Mouse (Mus musculus) neural tube, embryonic 11.5 days (tissue): Measurements from ENCODE around the gene Cct7. TPM values are rescaled to one million over a fixed set of nuclear protein-coding genes. Genes with fewer than 3 reads are reported as not detected.

Experiments
- ATAC-seq: fragments of 200-750 bp; cut with Nextera tagmentation; 2 replicates; pipeline ENCODE4 v1.8.0; 2017; ENCODE audit warnings: moderate number of reproducible peaks, mild to moderate bottlenecking, moderate TSS enrichment, moderate library complexity; ENCODE audit not compliant: insufficient read depth, low FRiP score, low TSS enrichment
- DNase-seq: peaks from one replicate; pipeline ENCODE4 v3.0.0-alpha.2; 2015; ENCODE audit warnings: low spot score
- H3K27ac ChIP-seq: fragments of 300-500 bp; sonication (generic); 2 replicates; pipeline ENCODE4 v1.5.1; 2014; ENCODE audit warnings: low read depth, mild to moderate bottlenecking, low read length
- H3K27me3 ChIP-seq: fragments of 300-500 bp; sonication (generic); 2 replicates; pipeline ENCODE4 v1.6.1; 2014; ENCODE audit warnings: mild to moderate bottlenecking, low read length, mixed read lengths; ENCODE audit not compliant: control insufficient read depth, insufficient read depth
- H3K36me3 ChIP-seq: fragments of 300-500 bp; sonication (generic); 2 replicates; pipeline ENCODE4 v1.6.1; 2014; ENCODE audit warnings: mild to moderate bottlenecking, low read length, moderate library complexity, mixed read lengths; ENCODE audit not compliant: control insufficient read depth, insufficient read depth
- H3K4me1 ChIP-seq: fragments of 300-500 bp; sonication (generic); 2 replicates; pipeline ENCODE4 v1.6.1; 2014; ENCODE audit warnings: low read length, mixed read lengths; ENCODE audit not compliant: control insufficient read depth, insufficient read depth
- H3K4me2 ChIP-seq: fragments of 300-500 bp; sonication (generic); 2 replicates; pipeline ENCODE4 v1.6.1; 2014; ENCODE audit warnings: low read depth, mild to moderate bottlenecking, moderate library complexity
- H3K4me3 ChIP-seq: fragments of 300-500 bp; sonication (generic); 2 replicates; pipeline ENCODE4 v1.5.1; 2014; ENCODE audit warnings: low read depth, low read length
- H3K9ac ChIP-seq: fragments of 300-500 bp; sonication (generic); 2 replicates; pipeline ENCODE4 v1.6.1; 2014; ENCODE audit warnings: mild to moderate bottlenecking, low read length
- H3K9me3 ChIP-seq: fragments of 300-500 bp; sonication (generic); 2 replicates; pipeline ENCODE4 v1.6.1; 2016; ENCODE audit warnings: low read length; ENCODE audit not compliant: control insufficient read depth
- whole genome bisulfite sequencing: fragments of 180-500 bp; shearing (Covaris S2); extraction: QIAGEN DNeasy Blood & Tissue Kit; methylation state at CpG from one replicate; pipeline ENCODE4 v1.1.7; 2014; 5-methylcytosine and 5-hydroxymethylcytosine counted together
- polyA plus RNA-seq: library from polyadenylated mRNA; unstranded; fragments of >200 nt; fragmentation: Nextera tagmentation; extraction: Ambion mirVana; gene quantifications from 2 replicates; pipeline ENCODE4 v1.2.1, GENCODE M21; 2014

Cct7 gene
- polyA plus RNA-seq, 1 experiment from 2014 or later, result 739 TPM

GRCm38 (mm10) chr6:85471962-85472361 is 20.6 kb downstream of the Cct7 start:
- no peaks in the 10 kb centered on the region for H3K9me3 ChIP-seq
- H3K4me1 ChIP-seq, result no peaks in the 10 kb centered on the region
- peaks cover 7% of the 10 kb centered on the region for H3K36me3 ChIP-seq
- no peak overlapping the region for H3K9ac ChIP-seq
- no peak overlapping the region for H3K27ac ChIP-seq
- no peak overlapping the region for H3K4me3 ChIP-seq
- H3K27me3 ChIP-seq, result no peaks in the 10 kb centered on the region
- DNase-seq (no peak), ATAC-seq (no peak)
- no peak overlapping the region for H3K4me2 ChIP-seq
- WGBS, result 73% methylated on average over 8 of the region's 8 CpGs

- Histone ChIP-seq H3K4me2 (no peak overlapping the region), H3K9me3 (no peaks in the 10 kb centered on the region), H3K9ac (no peak overlapping the region), H3K4me3 (no peak overlapping the region), H3K36me3 (peaks cover 4% of the 10 kb centered on the region), H3K4me1 (no peaks in the 10 kb centered on the region), H3K27ac (no peak overlapping the region), H3K27me3 (0 out of 2 replicates have a peak, but pooled peaks cover under 1% of the 10 kb centered on the region)
- ATAC-seq, result no peak
- DNase-seq, result no peak
- WGBS, result 51% methylated on average over 5 of the region's 5 CpGs
Measured at GRCm38 (mm10) chr6:85472542-85472941, 21.2 kb downstream of the Cct7 start.

GRCm38 (mm10) chr6:85475581-85475980 is 24.3 kb downstream of the Cct7 start:
- no peak overlapping the region for H3K9ac ChIP-seq
- peaks cover 4% of the 10 kb centered on the region; the same call in 1 of the 2 replicates for H3K27me3 ChIP-seq
- no peak overlapping the region for H3K4me2 ChIP-seq
- WGBS, result 77% methylated on average over 3 of the region's 3 CpGs
- DNase-seq, result no peak
- H3K4me3 ChIP-seq, result no peak overlapping the region
- no peaks in the 10 kb centered on the region; the same call in 1 of the 2 replicates for H3K36me3 ChIP-seq
- H3K4me1 ChIP-seq, result no peaks in the 10 kb centered on the region
- no peak for ATAC-seq
- no peak overlapping the region for H3K27ac ChIP-seq
- no peaks in the 10 kb centered on the region for H3K9me3 ChIP-seq

- no peaks in the 10 kb centered on the region for H3K4me1 ChIP-seq
- ATAC-seq (no peak), DNase-seq (peak; percentile 34)
- H3K4me3 ChIP-seq, result no peak overlapping the region
- no peak overlapping the region for H3K9ac ChIP-seq
- no peak overlapping the region for H3K27ac ChIP-seq
- no peak overlapping the region for H3K4me2 ChIP-seq
- peaks cover 8% of the 10 kb centered on the region for H3K27me3 ChIP-seq
- H3K36me3 ChIP-seq, result no peaks in the 10 kb centered on the region
- WGBS, result 28% methylated on average over 10 of the region's 10 CpGs
- no peaks in the 10 kb centered on the region for H3K9me3 ChIP-seq
Measured at GRCm38 (mm10) chr6:85477366-85477917, 26.1 kb downstream of the Cct7 start.

DNA sequence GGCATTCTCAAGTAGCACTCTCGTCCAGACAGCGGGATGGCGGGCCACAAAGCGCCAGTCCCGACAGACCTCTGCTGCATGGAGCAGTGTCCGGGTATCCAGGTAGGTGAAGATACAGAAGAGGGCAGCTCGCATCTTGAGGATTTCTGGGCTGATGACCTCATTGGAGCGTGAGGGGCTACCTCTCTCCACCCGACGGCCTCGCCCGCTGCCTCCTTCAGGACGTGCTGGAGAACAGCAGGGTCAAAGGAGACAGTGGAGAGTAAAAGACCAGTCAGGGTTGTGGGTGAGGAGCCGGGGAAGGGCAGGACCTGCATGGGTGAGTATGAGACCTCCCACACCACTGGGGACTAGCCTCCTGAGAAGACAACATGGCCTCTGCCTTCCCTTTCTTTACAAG is 27.1 kb downstream of the Cct7 start:
- Histone ChIP-seq H3K9me3 (no peaks in the 10 kb centered on the region), H3K27me3 (peaks cover 15% of the 10 kb centered on the region), H3K9ac (no peak overlapping the region), H3K4me2 (no peak overlapping the region), H3K27ac (no peak overlapping the region), H3K36me3 (no peaks in the 10 kb centered on the region), H3K4me3 (no peak overlapping the region), H3K4me1 (no peaks in the 10 kb centered on the region)
- no peak for DNase-seq
- WGBS, result 32% methylated on average over 14 of the region's 14 CpGs
- no peak for ATAC-seq

- no peaks in the 10 kb centered on the region for H3K4me1 ChIP-seq
- no peak overlapping the region for H3K9ac ChIP-seq
- H3K27ac ChIP-seq, result no peak overlapping the region
- peaks cover 30% of the 10 kb centered on the region for H3K27me3 ChIP-seq
- H3K4me2 ChIP-seq, result no peak overlapping the region
- H3K9me3 ChIP-seq, result no peaks in the 10 kb centered on the region
- WGBS, result 83% methylated on average over 5 of the region's 5 CpGs
- ATAC-seq (no peak), DNase-seq (no peak)
- H3K36me3 ChIP-seq, result no peaks in the 10 kb centered on the region
- H3K4me3 ChIP-seq, result no peak overlapping the region
Measured at GRCm38 (mm10) chr6:85479979-85480378, 28.7 kb downstream of the Cct7 start.

GRCm38 (mm10) chr6:85480685-85481084 is 29.4 kb downstream of the Cct7 start:
- H3K27me3 ChIP-seq, result peaks cover 37% of the 10 kb centered on the region
- no peak overlapping the region for H3K9ac ChIP-seq
- H3K36me3 ChIP-seq, result no peaks in the 10 kb centered on the region
- H3K4me2 ChIP-seq, result no peak overlapping the region
- H3K9me3 ChIP-seq, result no peaks in the 10 kb centered on the region
- DNase-seq, result no peak
- no peak for ATAC-seq
- H3K4me3 ChIP-seq, result no peak overlapping the region
- H3K4me1 ChIP-seq, result no peaks in the 10 kb centered on the region
- WGBS, result 75% methylated on average over 16 of the region's 16 CpGs
- no peak overlapping the region for H3K27ac ChIP-seq

- peaks cover 40% of the 10 kb centered on the region for H3K27me3 ChIP-seq
- H3K4me1 ChIP-seq, result peaks cover 7% of the 10 kb centered on the region; the same call in 1 of the 2 replicates
- ATAC-seq (no peak), DNase-seq (no peak)
- H3K9me3 ChIP-seq, result no peaks in the 10 kb centered on the region
- H3K4me2 ChIP-seq, result peak overlapping the region; percentile 31
- H3K36me3 ChIP-seq, result no peaks in the 10 kb centered on the region
- no peak overlapping the region for H3K9ac ChIP-seq
- peak overlapping the region; percentile 21 for H3K4me3 ChIP-seq
- H3K27ac ChIP-seq, result no peak overlapping the region
- WGBS, result 4% methylated on average over 91 of the region's 92 CpGs
Measured at GRCm38 (mm10) chr6:85483843-85484721, 32.8 kb downstream of the Cct7 start.

DNA sequence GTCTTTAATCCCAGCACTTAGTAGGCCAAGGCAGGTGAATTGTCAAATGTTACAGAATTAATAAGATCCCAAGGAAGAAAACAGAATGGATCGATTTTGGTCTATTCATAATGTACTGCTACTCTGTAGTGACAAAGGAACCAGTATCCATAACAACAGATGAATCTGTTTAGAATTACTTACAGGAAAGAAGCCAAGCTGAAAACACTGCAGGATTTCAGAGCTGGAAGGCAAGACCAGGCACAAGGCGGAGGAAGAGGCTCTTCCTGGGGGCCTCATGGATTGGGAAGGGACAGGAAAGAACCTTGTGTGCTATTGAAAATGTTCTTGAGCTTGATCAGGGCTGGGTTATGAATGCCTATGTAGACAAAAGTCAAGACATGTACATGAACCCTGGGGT is 34.4 kb downstream of the Cct7 start:
- DNase-seq, result no peak
- H3K9ac ChIP-seq, result no peak overlapping the region
- H3K27ac ChIP-seq, result no peak overlapping the region
- H3K27me3 ChIP-seq, result peaks cover 40% of the 10 kb centered on the region
- H3K9me3 ChIP-seq, result no peaks in the 10 kb centered on the region
- no peak for ATAC-seq
- no peaks in the 10 kb centered on the region for H3K36me3 ChIP-seq
- WGBS, result 91% methylated on average over 2 of the region's 2 CpGs
- H3K4me2 ChIP-seq, result no peak overlapping the region
- H3K4me1 ChIP-seq, result peaks cover 7% of the 10 kb centered on the region; the same call in 1 of the 2 replicates
- no peak overlapping the region for H3K4me3 ChIP-seq
